Mouse (Mus musculus): ENCODE measurements around the gene Gm49395. TPM values are rescaled to one million over a fixed set of nuclear protein-coding genes. Genes with fewer than 3 reads are reported as not detected.

The Gm49395 gene
- total RNA-seq, 4 experiments from 2014 or later: 2.0 to 3.2 (median 2.3) TPM

- no peak for DNase-seq (ENCODE audit: low spot score in 2 of 2)
Observed at GRCm38 (mm10) chr13:115052568-115052967, 49.2 kb downstream of the Gm49395 start.

- no peak for DNase-seq (ENCODE audit: low spot score in 2 of 2)
Observed at GRCm38 (mm10) chr13:115050660-115051559, 50.8 kb downstream of the Gm49395 start.

DNA sequence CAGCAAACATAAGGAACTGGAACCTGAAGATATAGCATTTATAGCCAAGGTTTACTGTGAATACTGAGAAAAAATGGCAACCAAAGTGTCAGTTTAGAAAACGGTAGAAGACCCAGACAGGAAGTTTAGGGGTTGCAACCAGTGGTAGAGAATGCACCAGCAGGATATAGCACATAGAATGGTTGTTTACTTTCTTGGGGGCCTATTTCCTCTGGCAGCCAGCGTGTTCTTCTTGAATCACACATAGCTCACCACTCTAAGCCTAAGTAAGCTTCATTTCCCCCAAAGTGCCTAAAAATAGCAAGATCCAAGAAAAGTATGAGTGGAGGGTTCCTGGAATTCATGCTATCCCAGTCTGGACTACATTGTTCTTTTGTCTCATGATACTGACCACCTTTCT, 59.1 kb downstream of the Gm49395 start:
- no peak for DNase-seq (ENCODE audit: low spot score in 2 of 2)

DNA sequence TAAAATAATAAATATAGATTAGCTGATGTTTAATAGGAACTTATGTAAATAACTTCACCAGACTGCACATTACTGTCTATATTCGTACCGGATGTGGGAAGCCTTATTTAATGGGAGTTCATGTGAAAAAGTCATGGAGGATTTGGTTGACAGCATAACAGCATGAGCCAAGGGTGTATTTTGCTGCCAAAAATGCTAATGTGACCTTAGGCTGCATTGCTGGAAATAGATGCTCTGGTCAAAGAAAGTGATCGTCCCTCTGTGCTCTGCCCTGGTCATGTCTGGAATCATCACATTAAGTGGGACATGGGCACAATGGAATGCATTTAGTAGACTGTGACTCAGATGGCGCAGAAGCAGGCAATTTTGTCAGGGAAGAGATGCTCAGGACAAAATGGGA, 64.4 kb downstream of the Gm49395 start:
- no peak for DNase-seq (ENCODE audit: low spot score in 2 of 2)

DNA sequence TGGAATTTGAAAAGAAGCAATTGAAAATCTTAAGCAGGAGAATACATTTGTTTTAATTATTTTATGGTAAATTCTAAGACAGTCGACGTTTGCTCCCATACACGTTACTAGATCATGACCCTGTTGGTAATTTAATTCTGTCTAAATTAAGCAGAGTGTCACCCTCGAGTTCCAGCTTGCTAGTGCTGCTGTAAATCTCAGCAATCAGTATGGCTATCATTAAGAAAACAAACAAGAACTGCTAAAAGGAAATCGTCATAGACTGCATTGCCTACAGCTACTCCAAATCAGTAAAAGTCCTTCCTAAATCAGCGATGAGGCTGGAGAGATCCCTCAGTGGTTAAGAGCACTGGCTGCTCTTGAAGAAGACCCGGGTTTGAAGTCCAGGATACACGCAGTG, 66.3 kb downstream of the Gm49395 start:
- DNase-seq (ENCODE audit: low spot score in 2 of 2): no peak

DNA sequence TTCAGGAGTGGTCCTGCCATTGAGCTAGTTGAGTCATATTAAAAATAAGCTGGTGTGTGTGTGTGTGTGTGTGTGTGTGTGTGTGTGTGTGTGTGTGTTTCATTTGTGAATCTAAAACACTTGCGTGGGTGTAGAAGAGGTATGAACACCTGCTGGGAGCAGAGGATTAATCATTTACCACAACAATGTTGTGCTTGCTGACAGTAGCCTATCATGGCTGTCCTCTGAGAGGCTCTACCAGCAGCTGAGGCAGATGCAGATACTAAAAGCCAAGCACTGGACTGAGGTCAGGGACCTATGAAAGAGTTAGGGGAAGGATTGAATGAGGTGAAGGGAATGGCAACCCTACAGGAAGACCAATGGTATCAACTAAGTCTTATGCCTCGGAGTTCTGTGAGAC, 68.6 kb downstream of the Gm49395 start:
- DNase-seq (ENCODE audit: low spot score in 2 of 2): no peak

DNA sequence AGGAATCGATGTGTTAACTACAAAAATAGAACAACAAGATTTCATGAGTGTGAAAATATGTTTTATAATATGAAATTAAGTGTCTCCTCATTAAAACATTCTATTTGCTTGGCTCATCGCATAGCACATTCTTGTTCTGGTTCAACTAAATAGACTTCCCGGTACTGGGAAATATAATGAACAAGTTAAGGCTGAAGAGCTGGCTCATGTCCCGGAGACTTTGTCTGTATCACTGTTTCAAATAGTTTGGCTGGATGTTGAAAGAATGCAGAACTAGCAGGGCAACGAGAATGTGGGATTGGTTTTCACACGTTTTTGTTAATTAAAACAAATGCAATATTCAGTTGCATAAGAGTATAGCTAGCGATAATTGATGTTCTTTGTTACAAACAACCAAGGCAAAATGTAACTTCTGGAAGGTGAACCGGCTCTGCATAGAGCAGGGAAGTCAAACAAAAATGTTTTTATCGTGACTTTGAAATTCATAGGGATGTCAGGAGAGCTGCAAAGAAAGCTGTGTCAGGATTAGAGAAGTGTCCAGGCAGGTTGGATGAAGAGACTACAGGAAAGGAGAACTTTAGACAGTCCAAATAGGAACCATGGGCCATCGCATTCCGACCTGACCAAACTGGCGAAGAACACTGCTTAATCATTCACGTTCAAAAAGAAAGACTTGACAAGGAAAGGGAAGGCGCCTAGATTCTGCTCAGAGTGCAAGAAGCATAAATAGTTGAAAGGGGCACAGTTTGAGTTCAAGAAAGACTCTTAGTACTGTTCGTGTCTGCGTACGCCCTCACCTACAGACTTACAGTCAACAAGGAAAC, 70.3 kb downstream of the Gm49395 start:
- DNase-seq (ENCODE audit: low spot score in 2 of 2): no peak

DNA sequence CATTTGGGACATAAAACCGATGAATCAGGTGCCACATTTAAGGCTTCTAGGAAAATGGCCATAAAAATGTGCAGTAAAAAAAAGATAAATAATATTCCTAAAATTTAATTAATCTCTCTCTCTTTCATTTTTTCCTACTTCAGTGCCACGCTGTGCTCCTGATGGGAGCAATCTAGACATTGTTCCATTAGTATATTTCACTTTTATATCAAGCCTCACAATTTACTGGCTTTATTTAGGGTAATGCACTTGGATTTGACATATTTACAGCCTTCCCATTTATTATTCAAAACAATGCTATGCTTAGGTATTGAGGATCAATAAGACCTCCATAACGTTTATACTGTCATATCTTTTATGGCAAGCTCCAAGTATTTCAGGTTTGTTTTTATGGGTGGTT, 76.3 kb downstream of the Gm49395 start:
- DNase-seq (ENCODE audit: low spot score in 2 of 2): no peak

DNA sequence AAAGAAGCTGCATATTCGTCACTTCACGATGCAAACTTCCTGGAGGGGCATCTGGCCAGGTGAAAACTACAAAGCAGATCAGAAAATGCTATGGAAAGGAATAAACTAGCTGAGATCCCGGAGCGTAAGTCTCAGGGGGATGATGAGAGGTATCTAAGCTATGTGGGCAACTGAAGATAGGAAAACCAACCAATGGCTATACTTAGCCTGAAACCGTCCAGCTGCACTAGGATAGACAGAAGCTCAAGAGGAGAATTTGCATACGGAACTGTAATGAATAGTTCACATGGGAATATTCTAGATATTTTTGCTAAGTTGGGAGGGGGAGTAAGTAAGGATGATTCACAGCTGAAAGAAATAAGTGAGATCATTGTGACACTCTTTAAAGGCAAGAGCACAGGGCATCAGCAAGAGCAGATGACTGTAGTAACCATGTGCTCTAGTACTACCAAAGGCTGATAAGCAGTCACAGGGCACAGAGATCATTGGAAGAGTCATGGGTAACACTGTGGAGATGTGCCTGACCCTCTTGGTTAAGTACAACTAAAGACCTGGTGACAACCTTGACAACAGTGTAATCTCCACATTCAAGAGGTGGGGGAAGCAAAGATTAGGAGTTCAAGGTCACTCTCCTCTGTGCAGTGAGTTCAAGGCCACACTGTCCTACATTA, 79.5 kb downstream of the Gm49395 start:
- DNase-seq (ENCODE audit: low spot score in 2 of 2): no peak

- no peak for DNase-seq (ENCODE audit: low spot score in 2 of 2)
Observed at GRCm38 (mm10) chr13:115021411-115021810, 80.3 kb downstream of the Gm49395 start.

DNA sequence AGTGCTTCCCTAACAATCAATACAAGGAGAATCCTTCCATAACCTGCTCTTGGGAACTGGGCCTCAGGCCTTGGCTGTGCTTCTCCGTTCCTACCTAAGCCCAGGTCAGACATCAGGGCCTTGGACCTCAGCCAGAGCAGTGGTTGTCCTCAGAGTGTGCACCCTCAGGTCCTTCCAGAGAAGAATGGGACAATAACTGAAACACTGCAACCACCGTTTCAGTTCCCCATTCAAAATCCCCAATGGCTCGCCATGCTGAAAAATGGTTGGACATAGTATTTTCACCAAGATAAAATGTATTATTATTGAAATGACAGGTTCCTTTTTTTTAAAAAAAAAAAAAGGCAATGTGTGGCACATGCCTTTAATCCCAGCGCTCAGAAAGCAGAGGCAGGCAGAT, 81.0 kb downstream of the Gm49395 start:
- no peak for DNase-seq (ENCODE audit: low spot score in 2 of 2)

- no peak for DNase-seq (ENCODE audit: low spot score in 2 of 2)
Observed at GRCm38 (mm10) chr13:115017545-115017944, 84.2 kb downstream of the Gm49395 start.

- DNase-seq (ENCODE audit: low spot score in 2 of 2): no peak
Observed at GRCm38 (mm10) chr13:115011547-115011946, 90.2 kb downstream of the Gm49395 start.

DNA sequence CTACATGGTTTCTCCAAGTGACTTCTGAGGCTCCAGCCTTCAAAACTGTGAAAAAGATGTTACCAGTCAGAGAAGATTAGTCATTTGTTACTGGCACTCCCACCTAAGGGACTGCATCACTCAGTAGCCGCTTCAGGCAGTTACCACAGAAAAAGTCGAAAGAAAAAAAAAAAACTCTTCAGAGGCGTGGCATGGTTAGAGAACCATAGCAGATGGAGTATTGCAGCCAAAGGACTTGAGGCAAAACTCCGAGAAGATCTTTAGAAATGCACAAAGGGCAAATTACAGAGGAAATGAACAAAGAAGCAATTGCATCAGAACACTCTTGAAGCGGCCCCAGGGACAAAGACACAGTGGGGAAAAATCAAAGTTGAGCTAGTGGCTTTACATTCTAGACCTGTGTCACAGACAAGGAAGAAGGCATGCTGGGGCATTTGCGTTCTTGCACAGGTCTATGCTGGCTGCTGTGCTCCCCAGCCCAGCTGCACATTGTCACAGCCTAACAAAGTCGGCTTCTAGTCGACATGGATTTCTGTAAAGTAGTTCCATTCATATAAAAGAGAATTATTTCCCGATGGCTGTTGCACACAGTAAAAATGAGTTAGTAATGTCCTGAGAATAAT, 95.4 kb downstream of the Gm49395 start:
- no peak for DNase-seq (ENCODE audit: low spot score in 2 of 2)

GRCm38 (mm10) chr13:115005342-115005741, 96.4 kb downstream of the Gm49395 start:
- no peak for DNase-seq (ENCODE audit: low spot score in 2 of 2)

DNA sequence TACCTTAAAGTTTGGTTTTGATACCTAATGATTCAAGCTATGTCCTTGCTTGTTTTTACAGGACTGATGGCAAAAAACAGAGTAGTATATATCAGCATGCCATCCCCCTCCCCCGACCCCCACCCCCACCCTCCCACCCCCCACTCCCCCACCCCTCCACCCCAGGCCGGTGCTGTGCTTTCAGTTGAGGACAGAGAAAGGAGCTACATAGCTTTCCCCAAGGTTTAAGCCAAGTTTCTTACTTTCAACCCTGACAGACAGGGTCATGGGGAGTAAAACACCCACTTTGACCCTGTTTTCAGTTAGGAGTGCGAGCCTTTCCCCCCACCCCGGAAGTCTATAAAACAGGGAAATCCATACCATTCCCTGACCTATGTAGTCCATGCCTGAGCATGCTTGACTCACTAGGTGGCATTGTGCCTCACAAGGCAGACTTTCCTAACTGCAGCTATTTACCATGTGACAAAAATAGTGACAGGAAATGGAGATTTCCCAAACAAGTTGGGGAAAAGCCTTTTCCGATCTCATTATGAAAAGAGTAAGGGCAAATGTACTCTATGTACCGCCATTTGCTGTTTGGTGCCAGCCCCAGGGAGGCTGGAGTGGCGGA, 98.2 kb downstream of the Gm49395 start:
- no peak for DNase-seq (ENCODE audit: low spot score in 2 of 2)

DNA sequence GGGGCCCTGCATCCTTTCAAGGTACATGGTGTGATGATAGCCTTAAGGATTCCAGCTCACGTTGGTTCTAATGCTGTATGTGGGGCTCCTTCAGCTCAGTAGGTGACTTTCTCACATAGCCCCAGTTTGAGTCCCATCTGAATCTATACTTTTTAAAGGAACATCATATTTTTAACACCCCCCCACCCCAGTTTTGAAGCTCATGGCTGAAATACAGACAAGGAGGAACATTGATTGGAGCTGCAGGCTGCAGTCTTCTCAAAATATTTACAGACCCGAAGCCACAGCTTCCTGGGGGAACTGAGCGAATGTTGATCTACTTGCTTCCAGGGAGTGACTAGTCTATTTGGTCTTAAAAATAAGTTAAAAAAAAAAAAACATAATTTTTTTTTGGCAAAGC, 98.9 kb downstream of the Gm49395 start:
- no peak for DNase-seq (ENCODE audit: low spot score in 2 of 2)

DNA sequence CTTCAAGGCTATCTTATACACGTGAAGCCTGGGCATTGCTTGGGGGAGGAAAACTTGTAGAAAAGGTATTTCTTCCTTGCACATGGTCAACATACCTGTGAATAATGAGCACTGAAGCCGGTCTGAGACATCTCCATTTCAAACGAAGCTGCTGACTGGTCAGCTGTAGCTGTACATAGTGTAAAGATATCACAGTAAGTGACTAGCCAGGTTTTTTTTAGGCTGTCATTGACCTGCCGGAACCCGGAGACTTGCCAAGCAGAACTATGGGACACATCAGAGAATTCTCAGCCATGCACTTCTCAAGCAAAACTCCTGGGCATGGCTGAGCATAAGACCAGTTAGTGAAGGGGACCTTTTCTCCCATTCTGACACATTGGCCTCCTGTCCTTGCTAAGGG, 99.6 kb downstream of the Gm49395 start:
- DNase-seq (ENCODE audit: low spot score in 2 of 2): no peak

DNA sequence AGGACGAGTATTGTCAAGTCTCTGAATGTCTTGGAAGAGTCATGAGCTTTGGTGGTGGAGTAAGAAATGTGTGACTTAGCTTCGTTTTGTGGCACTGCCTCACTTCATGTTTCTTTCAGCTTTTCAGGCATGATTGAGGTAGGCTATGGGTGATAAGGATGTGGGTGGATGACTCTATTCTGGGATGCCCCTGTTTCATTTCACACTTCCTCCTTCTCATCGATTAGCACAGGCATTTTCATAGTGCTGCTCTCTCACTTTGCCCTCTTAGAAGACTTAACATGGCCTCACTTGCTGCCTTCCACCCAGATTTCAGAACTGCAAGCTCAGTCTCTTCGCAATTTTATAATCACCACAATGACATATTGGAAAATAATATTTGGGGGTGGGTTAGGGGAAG, 102.1 kb downstream of the Gm49395 start:
- DNase-seq (ENCODE audit: low spot score in 2 of 2): no peak

DNA sequence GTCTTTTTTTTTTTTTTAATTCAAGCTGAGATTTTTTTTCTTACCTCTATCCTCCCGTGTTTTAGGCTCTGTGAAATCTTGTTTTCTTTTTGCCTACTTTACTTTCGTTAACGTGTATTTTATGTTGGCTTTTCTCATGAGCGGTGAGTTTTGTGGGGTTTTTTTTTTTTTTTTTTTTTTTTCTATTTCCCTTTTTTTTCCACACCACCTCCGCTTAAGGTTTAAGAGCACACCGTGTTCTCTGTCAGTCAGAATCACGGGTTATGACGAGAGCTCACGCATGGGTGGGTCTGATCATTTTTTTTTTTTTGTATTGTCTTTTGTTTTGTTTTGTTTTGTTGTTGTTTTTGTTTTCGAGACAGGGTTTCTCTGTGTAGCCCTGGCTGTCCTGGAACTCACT, 103.6 kb downstream of the Gm49395 start:
- DNase-seq (ENCODE audit: low spot score in 2 of 2): no peak

Data from gastrocnemius, adult 8-10 months (tissue).